ENCODE assay signal across 12 mouse cellular contexts in the genomic region with DNA sequence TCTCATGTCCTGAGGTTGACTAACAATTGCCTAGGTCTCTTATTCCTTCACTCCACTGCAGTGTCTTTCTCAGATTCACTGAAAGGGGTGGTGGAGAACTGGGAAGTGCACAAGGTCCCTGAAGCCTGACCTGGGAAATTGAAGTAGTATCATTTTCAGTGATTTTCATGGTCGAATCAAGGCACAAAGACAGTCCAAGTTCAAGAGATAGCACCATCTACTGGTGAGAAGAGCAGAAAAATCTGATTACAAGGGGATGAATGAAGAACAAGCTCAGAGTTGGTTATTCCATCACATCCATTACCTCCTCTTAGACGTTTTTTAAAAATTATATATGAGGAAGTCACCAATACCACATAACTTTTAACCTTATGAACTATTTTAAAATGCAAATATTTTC.
DNase-seq lines count a peak whose midpoint lies in the region; ATAC-seq and TF ChIP-seq lines count a peak whose summit lies in the region.
"Had no signal": no experiment of that assay in that cellular context is flagged by ENCODE, and none has a peak within 500 bp of the region (broad histone marks: within the 10 kb centered on the region; RNA-seq: fewer than 3 reads in every experiment).

No protein-coding gene starts in this region.

- H3K27ac ChIP-seq in embryonic facial prominence, embryonic 11.5 days (replicated peaks; ENCODE audit: low read depth, low read length) = no peak overlapping the region
- H3K27ac ChIP-seq in embryonic facial prominence, embryonic 10.5 days (replicated peaks) = no peak overlapping the region
- no peak overlapping the region for H3K27ac ChIP-seq in layer of hippocampus, adult 2 months
- H3K27ac ChIP-seq: macrophage had no signal

- no peak overlapping the region for H3K4me2 ChIP-seq in embryonic facial prominence, embryonic 11.5 days (ENCODE audit: low read depth, low read length)

- H3K9me3 ChIP-seq in embryonic facial prominence, embryonic 11.5 days (replicated peaks; ENCODE audit: control insufficient read depth, low read length) = no peaks in the 10 kb centered on the region
- H3K9me3 ChIP-seq in embryonic facial prominence, embryonic 10.5 days = no peaks in the 10 kb centered on the region

- H3K9ac ChIP-seq in embryonic facial prominence, embryonic 11.5 days (replicated peaks; ENCODE audit: low read length) = no peak overlapping the region

- no peaks in the 10 kb centered on the region for H3K36me3 ChIP-seq in embryonic facial prominence, embryonic 11.5 days (replicated peaks; ENCODE audit: control insufficient read depth, insufficient read depth, low read depth, low read length)
- H3K36me3 ChIP-seq in embryonic facial prominence, embryonic 10.5 days (replicated peaks) = no peaks in the 10 kb centered on the region

- peak; percentile 79 for TF ChIP-seq CTCF in layer of hippocampus, adult 2 months (conservative IDR thresholded peaks at IDR 0.05)

- 24% methylated on average over 2 of the region's 2 CpGs for WGBS in embryonic facial prominence, embryonic 11.5 days
- 27% methylated on average over 2 of the region's 2 CpGs for WGBS in embryonic facial prominence, embryonic 10.5 days

- no peak for ATAC-seq in embryonic facial prominence, embryonic 11.5 days (replicated peaks; ENCODE audit: insufficient number of reproducible peaks, low FRiP score, low TSS enrichment, low read depth)
- ATAC-seq in inflammation-experienced regulatory T-cells, adult 6 months = peak; percentile 50
- ATAC-seq: hindbrain, embryonic 16.5 days had no signal

- no peaks in the 10 kb centered on the region for H3K4me1 ChIP-seq in embryonic facial prominence, embryonic 11.5 days (ENCODE audit: control insufficient read depth, insufficient read depth, low read length)
- H3K4me1 ChIP-seq in embryonic facial prominence, embryonic 10.5 days = peaks cover 10% of the 10 kb centered on the region

- DNase-seq in embryonic facial prominence, embryonic 11.5 days (ENCODE audit: low spot score) = peak; percentile 34
- no peak for DNase-seq in embryonic facial prominence, embryonic 10.5 days (ENCODE audit: low spot score)
- DNase-seq in layer of hippocampus, adult 2 months (ENCODE audit: low spot score in 2 of 2) = no peak
- no peak for DNase-seq in layer of hippocampus, adult 9-11 months
- peak; percentile 9 for DNase-seq in ES-CJ7 (ENCODE audit: low read depth, low spot score)
- DNase-seq in thymus, postnatal 4 days = no peak
- DNase-seq in thymus, postnatal 36 days = no peak
- DNase-seq: adrenal gland, postnatal 36 days; gastrocnemius, postnatal 10 days had no signal

- no peak overlapping the region for H3K4me3 ChIP-seq in embryonic facial prominence, embryonic 11.5 days (ENCODE audit: low read depth, low read length)
- no peak overlapping the region for H3K4me3 ChIP-seq in embryonic facial prominence, embryonic 10.5 days
- no peak overlapping the region for H3K4me3 ChIP-seq in layer of hippocampus, adult 2 months

- H3K27me3 ChIP-seq in embryonic facial prominence, embryonic 11.5 days (ENCODE audit: control insufficient read depth, insufficient read depth, low read length) = no peaks in the 10 kb centered on the region
- H3K27me3 ChIP-seq in embryonic facial prominence, embryonic 10.5 days (replicated peaks; ENCODE audit: low read depth, poor library complexity, severe bottlenecking) = no peaks in the 10 kb centered on the region

Comparison
In these comparisons a context has a peak if more than half of its experiments do, and no peak if none do; other contexts are left out.
1. DNase-seq: peak in embryonic facial prominence, embryonic 11.5 days (single experiment) and ES-CJ7 (single experiment); none in embryonic facial prominence, embryonic 10.5 days (single experiment), layer of hippocampus, adult 2 months (0 of 2), layer of hippocampus, adult 9-11 months (single experiment), thymus, postnatal 4 days (single experiment) and thymus, postnatal 36 days (0 of 2).